ENCODE assay signal across 17 mouse cellular contexts in genomic region chr13:44408619-44408959, GRCm38 (mm10).
A peak's percentile ranks its signal among the peaks of the same experiment; 100 is the strongest.
DNase-seq lines count a peak whose midpoint lies in the region; ATAC-seq and TF ChIP-seq lines count a peak whose summit lies in the region.
"Had no signal": no experiment of that assay in that cellular context is flagged by ENCODE, and none has a peak within 500 bp of the region (broad histone marks: within the 10 kb centered on the region; RNA-seq: fewer than 3 reads in every experiment).

No protein-coding gene starts in this region.

- no peak overlapping the region for H3K9ac ChIP-seq in heart, embryonic 15.5 days
- H3K9ac ChIP-seq in kidney, embryonic 16.5 days (replicated peaks; ENCODE audit: low read length), result no peak overlapping the region
- no peak overlapping the region for H3K9ac ChIP-seq in intestine, postnatal 0 days (ENCODE audit: low read depth, low read length)
- H3K9ac ChIP-seq: forebrain, embryonic 15.5 days; hindbrain, embryonic 14.5 days; liver, embryonic 14.5 days; midbrain, embryonic 12.5 days had no signal

- DNase-seq in heart, postnatal 14 days, result no peak
- no peak for DNase-seq in kidney, postnatal 25 days
- peak; percentile 69 for DNase-seq in ZHBTc4 (ENCODE audit: low read depth, low spot score)
- no peak for DNase-seq in gastrocnemius, postnatal 4 days (ENCODE audit: low spot score in 2 of 2)
- DNase-seq: cerebellum, adult 18-20 months; embryo, embryonic 11 days; retina, postnatal 1 day; right cerebral cortex, postnatal 4 days; thymus, postnatal 25 days had no signal

- TF ChIP-seq CTCF in intestine, postnatal 0 days (IDR thresholded peaks at IDR 0.05; ENCODE audit: low read depth), result no peak

- H3K27me3 ChIP-seq in heart, embryonic 15.5 days, result no peaks in the 10 kb centered on the region
- H3K27me3 ChIP-seq in kidney, embryonic 16.5 days (ENCODE audit: insufficient read depth, low read length), result no peaks in the 10 kb centered on the region
- H3K27me3 ChIP-seq in intestine, postnatal 0 days (replicated peaks; ENCODE audit: control insufficient read depth, insufficient read depth, low read length), result no peaks in the 10 kb centered on the region
- H3K27me3 ChIP-seq: forebrain, embryonic 15.5 days; Patski had no signal

- intact Hi-C loops in heart, postnatal 14 days (cut with DNase I), result no loop called here

- no peak overlapping the region for H3K4me3 ChIP-seq in heart, embryonic 15.5 days
- no peak overlapping the region for H3K4me3 ChIP-seq in kidney, embryonic 16.5 days (ENCODE audit: low read length)
- H3K4me3 ChIP-seq in intestine, postnatal 0 days (ENCODE audit: low read depth, low read length), result no peak overlapping the region
- H3K4me3 ChIP-seq: forebrain, embryonic 15.5 days; midbrain, embryonic 12.5 days had no signal

- WGBS in heart, embryonic 15.5 days, result 48% methylated on average over 6 of the region's 6 CpGs
- WGBS in kidney, embryonic 16.5 days, result 67% methylated on average over 6 of the region's 6 CpGs
- 45% methylated on average over 6 of the region's 6 CpGs for WGBS in intestine, postnatal 0 days

- no peaks in the 10 kb centered on the region for H3K9me3 ChIP-seq in heart, embryonic 15.5 days (replicated peaks)
- H3K9me3 ChIP-seq in kidney, embryonic 16.5 days (ENCODE audit: low read length), result no peaks in the 10 kb centered on the region
- H3K9me3 ChIP-seq in intestine, postnatal 0 days (ENCODE audit: control insufficient read depth), result no peaks in the 10 kb centered on the region
- H3K9me3 ChIP-seq: forebrain, embryonic 15.5 days; midbrain, embryonic 12.5 days had no signal

- peak overlapping the region; percentile 62; the same call in 1 of the 2 replicates for H3K27ac ChIP-seq in heart, embryonic 15.5 days
- H3K27ac ChIP-seq in kidney, embryonic 16.5 days (ENCODE audit: low read length), result peak overlapping the region; percentile 86; the same call in 1 of the 2 replicates
- H3K27ac ChIP-seq in intestine, postnatal 0 days (ENCODE audit: low read depth, low read length), result peak overlapping the region; percentile 88
- H3K27ac ChIP-seq: forebrain, embryonic 15.5 days; hindbrain, embryonic 14.5 days; liver, embryonic 14.5 days; midbrain, embryonic 12.5 days had no signal

- no peak for ATAC-seq in heart, embryonic 15.5 days (replicated peaks; ENCODE audit: insufficient number of reproducible peaks, insufficient read depth, low FRiP score, low read depth)
- ATAC-seq in kidney, embryonic 16.5 days (ENCODE audit: low FRiP score, low TSS enrichment), result no peak
- no peak for ATAC-seq in intestine, postnatal 0 days
- ATAC-seq: forebrain, embryonic 15.5 days had no signal

- H3K4me1 ChIP-seq in heart, embryonic 15.5 days (replicated peaks), result peaks cover 28% of the 10 kb centered on the region
- peaks cover 17% of the 10 kb centered on the region for H3K4me1 ChIP-seq in kidney, embryonic 16.5 days (ENCODE audit: insufficient read depth, low read length)
- 0 out of 2 replicates have a peak, but pooled peaks cover 4% of the 10 kb centered on the region for H3K4me1 ChIP-seq in intestine, postnatal 0 days (replicated peaks; ENCODE audit: control insufficient read depth, insufficient read depth, low read length)
- H3K4me1 ChIP-seq: forebrain, embryonic 15.5 days; midbrain, embryonic 12.5 days had no signal

- no peaks in the 10 kb centered on the region for H3K36me3 ChIP-seq in heart, embryonic 15.5 days
- no peaks in the 10 kb centered on the region for H3K36me3 ChIP-seq in kidney, embryonic 16.5 days (ENCODE audit: insufficient read depth, low read length)
- H3K36me3 ChIP-seq in intestine, postnatal 0 days (ENCODE audit: control insufficient read depth, insufficient read depth), result no peaks in the 10 kb centered on the region
- H3K36me3 ChIP-seq: forebrain, embryonic 15.5 days; midbrain, embryonic 12.5 days had no signal

- H3K4me2 ChIP-seq in heart, embryonic 15.5 days, result no peak overlapping the region
- no peak overlapping the region for H3K4me2 ChIP-seq in kidney, embryonic 16.5 days (replicated peaks; ENCODE audit: low read depth, low read length)
- H3K4me2 ChIP-seq in intestine, postnatal 0 days (replicated peaks; ENCODE audit: low read depth), result no peak overlapping the region
- H3K4me2 ChIP-seq: forebrain, embryonic 15.5 days; hindbrain, embryonic 14.5 days; midbrain, embryonic 12.5 days had no signal
